Mouse (Mus musculus): ENCODE data around the gene Ckb. TPM values are rescaled to one million over a fixed set of nuclear protein-coding genes. Genes with fewer than 3 reads are reported as not detected.
"Not testable (repeated sequence)": the region's sequence is repeated elsewhere in the genome, so short reads cannot be mapped to it uniquely, and the experiment has no call there.

The Ckb gene
- 26.5 and 31.4 TPM in 2 replicates for polyA plus RNA-seq (2012; rRNA removed)
- 26.1 and 28.0 TPM in 2 replicates for polyA plus RNA-seq (2014; fragmentation: Nextera tagmentation; extraction: Ambion mirVana)

- Histone ChIP-seq H3K9me3 (ENCODE audit: control insufficient read depth, low read length) (no peaks in the 10 kb centered on the region), H3K4me3 (ENCODE audit: insufficient read depth in 1 of 2, low read depth in 2 of 2, low read length in 2 of 2) (peak within 1 kb of the TSS; percentile 22 to 48), H3K4me1 (replicated peaks; ENCODE audit: control insufficient read depth in 2 of 2, insufficient read depth in 2 of 2, low read length in 1 of 2) (peaks cover 0 to 6% of the 10 kb centered on the region in 2 experiments; a peak in 2 of 4 replicates), H3K36me3 (replicated peaks; ENCODE audit: control insufficient read depth, insufficient read depth, low read depth) (no peaks in the 10 kb centered on the region), H3K9ac (replicated peaks) (no peak within 1 kb of the TSS), H3K27ac (no peak within 1 kb of the TSS), H3K4me2 (ENCODE audit: low read depth) (peak within 1 kb of the TSS; percentile 56), H3K27me3 (ENCODE audit: control insufficient read depth, insufficient read depth, low read length) (peaks cover 52% of the 10 kb centered on the region)
- no peak for ATAC-seq (ENCODE audit: insufficient read depth)
- TF ChIP-seq CTCF (IDR thresholded peaks at IDR 0.05; ENCODE audit: low read depth) (no peak), EP300 (IDR thresholded peaks at IDR 0.05; ENCODE audit: low read depth) (no peak)
- DNase-seq (ENCODE audit: low read depth in 3 of 3, low spot score in 3 of 3), result no peak
- under 1% methylated on average over 31 of the region's 31 CpGs for WGBS (ENCODE audit: insufficient replicate concordance)
Observed at GRCm38 (mm10) chr12:111672176-111672575, at the start of gene Ckb. TSS of gene Ckb (minus strand) at chr12:111672338.

- H3K9ac ChIP-seq (replicated peaks), result no peak overlapping the region
- TF ChIP-seq EP300 (IDR thresholded peaks at IDR 0.05; ENCODE audit: low read depth) (no peak), CTCF (IDR thresholded peaks at IDR 0.05; ENCODE audit: low read depth) (no peak)
- no peak overlapping the region for H3K27ac ChIP-seq
- H3K4me1 ChIP-seq (replicated peaks; ENCODE audit: control insufficient read depth in 2 of 2, insufficient read depth in 2 of 2, low read length in 1 of 2), result 0 out of 4 replicates have a peak, but pooled peaks cover 0 to 3% of the 10 kb centered on the region in 2 experiments
- H3K9me3 ChIP-seq (ENCODE audit: control insufficient read depth, low read length), result no peaks in the 10 kb centered on the region
- DNase-seq (ENCODE audit: low read depth in 3 of 3, low spot score in 3 of 3) (no peak), ATAC-seq (ENCODE audit: insufficient read depth) (no peak)
- WGBS (ENCODE audit: insufficient replicate concordance), result 72% methylated on average over 4 of the region's 4 CpGs
- no peak overlapping the region for H3K4me2 ChIP-seq (ENCODE audit: low read depth)
- no peaks in the 10 kb centered on the region for H3K27me3 ChIP-seq (ENCODE audit: control insufficient read depth, insufficient read depth, low read length)
- no peak overlapping the region for H3K4me3 ChIP-seq (ENCODE audit: insufficient read depth in 1 of 2, low read depth in 2 of 2, low read length in 2 of 2)
- H3K36me3 ChIP-seq (replicated peaks; ENCODE audit: control insufficient read depth, insufficient read depth, low read depth), result no peaks in the 10 kb centered on the region; the same call in 1 of the 2 replicates
Observed at GRCm38 (mm10) chr12:111720222-111720621, 48.1 kb upstream of the Ckb start.

GRCm38 (mm10) chr12:111718656-111719055, 46.5 kb upstream of the Ckb start:
- no peak for TF ChIP-seq CTCF (IDR thresholded peaks at IDR 0.05; ENCODE audit: low read depth)
- no peak for TF ChIP-seq EP300 (IDR thresholded peaks at IDR 0.05; ENCODE audit: low read depth)
- H3K4me2 ChIP-seq (ENCODE audit: low read depth), result no peak overlapping the region
- H3K36me3 ChIP-seq (replicated peaks; ENCODE audit: control insufficient read depth, insufficient read depth, low read depth), result no peaks in the 10 kb centered on the region; the same call in 1 of the 2 replicates
- no peaks in the 10 kb centered on the region for H3K27me3 ChIP-seq (ENCODE audit: control insufficient read depth, insufficient read depth, low read length)
- peaks cover 0 to 8% of the 10 kb centered on the region in 2 experiments; a peak in 3 of 4 replicates for H3K4me1 ChIP-seq (replicated peaks; ENCODE audit: control insufficient read depth in 2 of 2, insufficient read depth in 2 of 2, low read length in 1 of 2)
- H3K9me3 ChIP-seq (ENCODE audit: control insufficient read depth, low read length), result no peaks in the 10 kb centered on the region
- no peak for ATAC-seq (ENCODE audit: insufficient read depth)
- WGBS (ENCODE audit: insufficient replicate concordance), result 71% methylated on average over 8 of the region's 8 CpGs
- H3K9ac ChIP-seq (replicated peaks), result no peak overlapping the region
- no peak overlapping the region for H3K27ac ChIP-seq
- H3K4me3 ChIP-seq (ENCODE audit: insufficient read depth in 1 of 2, low read depth in 2 of 2, low read length in 2 of 2), result no peak overlapping the region
- no peak for DNase-seq (ENCODE audit: low read depth in 3 of 3, low spot score in 3 of 3)

DNA sequence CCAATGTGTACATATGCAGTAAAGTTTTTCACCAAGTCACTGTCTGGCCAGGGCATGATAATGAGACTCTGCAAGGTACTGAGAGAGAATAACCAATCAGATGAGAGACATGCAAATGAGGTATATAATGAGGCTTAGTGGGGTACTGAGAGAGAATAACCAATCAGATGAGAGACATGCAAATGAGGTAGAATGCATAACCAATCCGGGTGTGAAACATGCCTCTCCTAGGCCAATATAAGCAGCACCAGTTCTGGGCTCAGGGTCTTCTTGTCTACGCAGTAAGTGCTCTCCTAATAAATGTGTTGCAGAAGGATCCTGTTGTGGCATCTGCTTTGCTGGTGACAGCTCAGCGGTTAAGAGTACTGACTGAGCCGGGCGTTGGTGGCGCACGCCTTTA, 44.4 kb upstream of the Ckb start:
- H3K27ac ChIP-seq, result no peak overlapping the region
- 91% methylated on average over 7 of the region's 7 CpGs for WGBS (ENCODE audit: insufficient replicate concordance)
- ATAC-seq (ENCODE audit: insufficient read depth), result no peak; the same call in 1 of the 2 replicates
- no peak overlapping the region for H3K4me3 ChIP-seq (ENCODE audit: insufficient read depth in 1 of 2, low read depth in 2 of 2, low read length in 2 of 2)
- no peak for DNase-seq (ENCODE audit: low read depth in 3 of 3, low spot score in 3 of 3)
- H3K27me3 ChIP-seq (ENCODE audit: control insufficient read depth, insufficient read depth, low read length), result no peaks in the 10 kb centered on the region
- H3K4me1 ChIP-seq (replicated peaks; ENCODE audit: control insufficient read depth in 2 of 2, insufficient read depth in 2 of 2, low read length in 1 of 2), result peaks cover 0 to 16% of the 10 kb centered on the region in 2 experiments
- TF ChIP-seq EP300 (IDR thresholded peaks at IDR 0.05; ENCODE audit: low read depth), result no peak
- no peak for TF ChIP-seq CTCF (IDR thresholded peaks at IDR 0.05; ENCODE audit: low read depth)
- H3K9ac ChIP-seq (replicated peaks), result no peak overlapping the region
- H3K4me2 ChIP-seq (ENCODE audit: low read depth), result no peak overlapping the region
- H3K9me3 ChIP-seq (ENCODE audit: control insufficient read depth, low read length), result no peaks in the 10 kb centered on the region
- H3K36me3 ChIP-seq (replicated peaks; ENCODE audit: control insufficient read depth, insufficient read depth, low read depth), result no peaks in the 10 kb centered on the region

GRCm38 (mm10) chr12:111713880-111714279, 41.7 kb upstream of the Ckb start:
- Histone ChIP-seq H3K36me3 (replicated peaks; ENCODE audit: control insufficient read depth, insufficient read depth, low read depth) (peaks cover 23% of the 10 kb centered on the region), H3K4me3 (ENCODE audit: insufficient read depth in 1 of 2, low read depth in 2 of 2, low read length in 2 of 2) (peak overlapping the region; percentile 26 to 89; a peak in 3 of 4 replicates), H3K4me2 (ENCODE audit: low read depth) (peak overlapping the region; percentile 86), H3K4me1 (replicated peaks; ENCODE audit: control insufficient read depth in 2 of 2, insufficient read depth in 2 of 2, low read length in 1 of 2) (peaks cover 0 to 16% of the 10 kb centered on the region in 2 experiments)
- not testable (repeated sequence) for ATAC-seq (ENCODE audit: insufficient read depth); H3K27me3 ChIP-seq (ENCODE audit: control insufficient read depth, insufficient read depth, low read length); DNase-seq (ENCODE audit: low read depth in 3 of 3, low spot score in 3 of 3); H3K9ac ChIP-seq (replicated peaks); H3K9me3 ChIP-seq (ENCODE audit: control insufficient read depth, low read length); H3K27ac ChIP-seq
- 65% methylated on average over 6 of the region's 6 CpGs for WGBS (ENCODE audit: insufficient replicate concordance)

Measured in liver, embryonic 14.5 days (tissue).